Comparison of ENCODE assay signal across 8 mouse cellular contexts in the genomic region with DNA sequence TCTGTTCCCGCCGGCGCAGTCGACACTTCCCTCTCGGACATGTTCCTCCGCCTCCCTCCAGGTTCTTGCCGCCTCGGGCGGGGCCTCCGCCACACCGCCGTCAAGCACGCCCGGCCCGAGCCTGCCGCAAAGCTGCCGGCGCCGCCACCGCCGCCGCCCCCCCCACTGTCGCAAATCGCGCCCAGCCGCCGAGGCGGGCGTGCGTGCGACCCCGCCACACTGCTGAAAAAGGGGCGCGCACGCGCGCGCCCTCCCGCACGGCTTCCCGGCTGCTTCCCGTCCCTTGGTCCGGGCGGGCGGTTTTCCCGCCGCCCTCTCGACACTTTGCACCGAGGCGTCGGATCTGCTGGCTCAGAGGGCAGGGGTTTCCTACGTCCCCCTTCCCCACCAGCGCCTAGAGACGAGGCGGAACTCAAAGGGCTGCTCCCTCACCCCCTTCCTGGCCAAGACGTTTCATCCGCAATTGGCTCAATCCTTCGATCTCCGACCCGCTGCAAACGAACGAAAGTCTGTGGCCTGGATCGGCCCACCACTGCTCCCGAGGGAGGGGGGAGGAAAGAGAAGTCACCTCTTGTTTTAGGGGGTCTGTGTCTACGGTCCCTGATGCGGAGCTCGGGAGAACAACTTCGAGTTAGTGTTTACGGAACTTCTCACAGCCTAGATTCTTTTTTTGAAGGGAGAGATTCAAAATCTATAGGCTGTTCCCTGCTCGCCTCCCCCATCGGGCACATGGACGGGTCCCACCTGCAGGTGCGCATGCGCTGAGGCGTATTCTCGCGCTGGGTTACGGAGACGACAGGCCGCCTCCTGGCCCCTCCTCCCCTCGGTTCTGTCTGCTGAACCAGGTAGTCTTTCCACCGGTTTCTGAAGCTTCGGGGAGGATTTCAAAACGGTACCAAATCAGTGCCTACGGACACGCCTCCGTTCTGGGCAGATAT. TPM values are rescaled to one million over a fixed set of nuclear protein-coding genes. Genes with fewer than 3 reads are reported as not detected.
A peak's percentile ranks its signal among the peaks of the same experiment; 100 is the strongest.
DNase-seq lines count a peak whose midpoint lies in the region; ATAC-seq and TF ChIP-seq lines count a peak whose summit lies in the region.

Gene Eed, minus strand, starts transcription at position 499 of the 938 bp plus-strand sequence.

- H3K4me2 ChIP-seq in forebrain, embryonic 15.5 days (replicated peaks), result peak within 1 kb of the TSS; percentile 71

- TF ChIP-seq CTCF in lung, adult 2 months (IDR thresholded peaks at IDR 0.05; ENCODE audit: insufficient read depth, low read length), result no peak

- no peaks in the 10 kb centered on the region for H3K9me3 ChIP-seq in forebrain, embryonic 15.5 days

- peaks cover 5% of the 10 kb centered on the region; the same call in 1 of the 2 replicates for H3K36me3 ChIP-seq in forebrain, embryonic 15.5 days

- H3K27me3 ChIP-seq in forebrain, embryonic 15.5 days, result no peaks in the 10 kb centered on the region

- TF ChIP-seq POLR2A in lung, adult 2 months (IDR thresholded peaks at IDR 0.05; ENCODE audit: borderline replicate concordance, extremely low read depth, low read depth, low read length), result peak; percentile 88; the same call in 1 of the 2 replicates

- WGBS in forebrain, embryonic 15.5 days, result under 1% methylated on average over 83 of the region's 87 CpGs
- WGBS in lung, adult 2 months, result under 1% methylated on average over 87 of the region's 87 CpGs

- H3K4me3 ChIP-seq in forebrain, embryonic 15.5 days, result peak within 1 kb of the TSS; percentile 95
- H3K4me3 ChIP-seq in lung, adult 2 months (replicated peaks; ENCODE audit: extremely low read depth, low read depth, low read length), result peak within 1 kb of the TSS; percentile 77

- intact Hi-C loops in heart, postnatal 25 days (cut with DNase I), result loop anchor here (2.0 to 5.0 kb wide), 2 partner anchors 40 to 447 kb away; partner anchors contain the start of genes Ccdc89 and Hikeshi

- H3K27ac ChIP-seq in forebrain, embryonic 15.5 days (replicated peaks), result peak within 1 kb of the TSS; percentile 100

- peaks cover 24% of the 10 kb centered on the region for H3K4me1 ChIP-seq in forebrain, embryonic 15.5 days
- peaks cover 5% of the 10 kb centered on the region for H3K4me1 ChIP-seq in lung, adult 2 months (ENCODE audit: control insufficient read depth, insufficient read depth, low read length)

- ATAC-seq in forebrain, embryonic 15.5 days (replicated peaks), result peak; percentile 93
- peak; percentile 89 for ATAC-seq in neutrophil, adult 5-6 weeks (ENCODE audit: extremely low read depth, insufficient number of reproducible peaks, low FRiP score, poor library complexity, severe bottlenecking)

- peak; percentile 96 for DNase-seq in ES-CJ7 (ENCODE audit: low read depth, low spot score)
- peak; percentile 95 for DNase-seq in cerebellum, adult 11 months
- DNase-seq in heart, postnatal 25 days (ENCODE audit: low spot score), result peak; percentile 88
- peak; percentile 90 to 94 for DNase-seq in layer of hippocampus, adult 18-20 months (ENCODE audit: low spot score in 2 of 2)
- peak; percentile 92 for DNase-seq in lung, adult 2 months
- DNase-seq in thymus, adult 18-20 months, result peak; percentile 88 to 90

- H3K9ac ChIP-seq in forebrain, embryonic 15.5 days (replicated peaks), result peak within 1 kb of the TSS; percentile 95

RNA-seq across cellular contexts. Expression of gene Eed, which starts in this region (rescaled TPM):
- 41.5 and 44.0 TPM in 2 replicates for polyA plus RNA-seq in forebrain, embryonic 15.5 days (2015; fragmentation: Nextera tagmentation; extraction: Ambion mirVana)
- 10 to 100 TPM; 22.3 to 28.0 TPM for total RNA-seq in heart, postnatal 25 days (2021)
- total RNA-seq in layer of hippocampus, adult 18-20 months (2021), result 10 to 100 TPM; 33.2 to 33.9 TPM
- polyA plus RNA-seq in lung, adult 2 months (2012; rRNA removed), result 15.0 and 17.5 TPM in 2 replicates
- 252 and 259 TPM in 2 replicates for total RNA-seq in neutrophil, adult 5-6 weeks (2017)

Comparison
In these comparisons a context has a peak if more than half of its experiments do, and no peak if none do; other contexts are left out.
1. Peak in every context shown above with its lines: DNase-seq, ATAC-seq, H3K4me3 ChIP-seq and H3K27ac ChIP-seq.